Mouse (Mus musculus) bone marrow, adult 2 months (tissue): ENCODE measurements around the gene Mgat4b.

Experiments used
- CTCF ChIP-seq: fragments of 200-500 bp; IDR thresholded peaks from 2 replicates; pipeline ENCODE4 v1.5.1; 2011; ENCODE audit warnings: low read length, control low read depth; ENCODE audit not compliant: control insufficient read depth, insufficient read depth
- POLR2A ChIP-seq: fragments of 200-500 bp; IDR thresholded peaks from 2 replicates; pipeline ENCODE4 v1.6.1; 2011; ENCODE audit warnings: low read depth, mild to moderate bottlenecking, control low read depth, low read length, borderline replicate concordance; ENCODE audit not compliant: control insufficient read depth

DNA sequence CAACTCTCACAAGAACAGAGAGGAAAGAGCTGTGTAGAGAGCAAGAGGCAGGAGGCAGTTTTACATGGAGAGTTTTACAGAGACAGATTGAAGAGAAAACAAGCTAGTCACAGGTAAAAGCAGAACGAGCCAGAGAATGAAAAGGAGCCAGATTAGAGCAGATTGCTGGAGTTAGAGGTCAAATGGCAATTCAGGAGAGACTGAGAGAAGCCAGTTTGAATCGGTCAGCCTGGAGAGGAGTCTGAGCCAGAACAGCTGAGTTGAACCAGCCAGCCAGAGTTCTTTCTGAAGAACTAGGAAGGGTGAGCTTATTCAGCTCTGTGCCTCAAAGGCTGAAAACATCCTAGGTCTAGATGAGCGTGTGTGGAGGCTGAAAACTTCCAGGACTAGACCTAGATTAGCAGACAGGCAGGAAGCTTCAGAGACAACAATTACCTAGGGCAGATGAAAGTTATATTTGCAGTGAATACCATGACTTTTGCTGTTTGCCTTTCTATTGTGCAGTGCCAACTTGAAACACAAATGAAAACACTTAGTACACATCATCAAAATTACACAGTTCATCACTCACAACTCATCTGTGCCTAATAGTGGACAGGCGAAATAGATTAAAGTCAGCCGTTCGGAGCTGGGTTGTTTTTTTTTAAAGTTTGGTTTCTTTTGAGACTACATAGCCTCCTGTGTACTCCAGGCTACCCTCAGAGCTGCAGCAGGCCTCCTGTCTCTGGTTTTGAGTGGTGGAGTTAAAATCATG, 30.0 kb upstream of the Mgat4b start:
- TF ChIP-seq POLR2A (no peak), CTCF (no peak)
